Mouse (Mus musculus) cerebellum, postnatal 10 days (tissue): ENCODE data around the gene Tmem39a.
A peak's percentile ranks its signal among the peaks of the same experiment; 100 is the strongest.

Experiments used
- DNase-seq, 2 experiments: peaks; one replicate each; pipeline ENCODE4 v3.0.0; 2021; ENCODE audit warnings: mixed read lengths in 2 of 2

Gene Tmem39a

DNA sequence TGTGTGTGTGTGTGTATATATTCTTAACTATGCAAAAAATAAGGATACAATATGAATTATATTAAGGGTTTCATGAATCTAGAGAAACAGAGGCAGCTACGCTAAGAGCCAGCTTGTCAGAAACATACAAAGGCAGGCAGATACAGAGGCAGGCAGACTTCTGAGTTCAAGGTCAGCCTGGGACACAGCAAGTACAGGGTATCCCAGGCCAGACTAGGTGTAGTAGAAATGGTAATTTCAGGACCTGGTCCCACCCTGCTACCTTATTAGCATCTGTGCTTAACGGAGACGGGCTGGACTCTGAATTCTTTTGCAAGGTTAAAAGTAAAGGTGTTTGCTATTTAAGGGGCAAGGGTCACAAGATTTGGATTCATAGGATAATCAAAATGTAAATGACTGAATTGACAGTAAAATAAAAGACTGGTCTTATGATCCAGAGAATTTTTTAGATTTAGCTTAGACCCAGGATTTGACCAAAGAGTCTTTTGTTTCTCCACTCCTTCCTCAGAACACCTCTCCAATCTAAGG is at the start of gene Tmem39a:
Gene Tmem39a (plus strand): TSS at position 478 of the 528 bp plus-strand sequence.
- no peak for DNase-seq

DNA sequence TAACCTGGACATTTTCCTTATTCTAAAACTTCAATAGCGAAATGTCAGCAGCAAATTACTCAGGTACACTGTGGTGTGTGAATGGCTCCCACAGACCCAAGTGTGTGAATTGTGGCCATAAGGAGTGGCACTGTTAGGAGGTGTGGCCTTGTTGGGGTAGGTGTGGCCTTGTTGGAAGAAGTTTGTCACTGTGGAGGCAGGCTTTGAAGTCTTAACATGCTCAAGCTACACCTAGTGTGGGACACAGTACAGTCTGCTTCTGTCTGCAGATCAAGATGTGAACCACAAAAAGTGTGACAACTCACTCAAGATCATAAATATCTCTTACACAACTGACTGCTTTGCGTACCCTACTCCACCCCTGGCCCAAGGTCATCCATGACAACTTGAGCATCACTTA is 47.7 kb upstream of the Tmem39a start:
- no peak for DNase-seq

DNA sequence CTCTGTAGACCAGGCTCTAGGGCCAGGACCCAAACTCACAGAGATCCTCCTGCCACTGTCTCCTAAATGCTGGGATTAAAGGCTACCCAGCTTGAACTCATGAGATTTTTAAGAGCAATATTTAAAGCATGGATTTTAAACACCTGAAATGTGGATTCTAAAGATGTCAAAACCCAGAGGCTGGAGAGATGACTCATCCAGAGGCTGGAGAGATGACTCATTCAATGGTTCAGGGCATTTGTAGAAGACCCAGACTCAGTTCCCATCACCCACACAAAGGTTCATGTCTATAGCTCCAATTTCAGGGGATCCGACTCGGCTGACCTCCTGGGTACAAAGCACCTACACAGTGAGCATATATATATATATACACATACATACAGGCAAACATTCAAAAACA is 39.4 kb upstream of the Tmem39a start:
- DNase-seq, result no peak

DNA sequence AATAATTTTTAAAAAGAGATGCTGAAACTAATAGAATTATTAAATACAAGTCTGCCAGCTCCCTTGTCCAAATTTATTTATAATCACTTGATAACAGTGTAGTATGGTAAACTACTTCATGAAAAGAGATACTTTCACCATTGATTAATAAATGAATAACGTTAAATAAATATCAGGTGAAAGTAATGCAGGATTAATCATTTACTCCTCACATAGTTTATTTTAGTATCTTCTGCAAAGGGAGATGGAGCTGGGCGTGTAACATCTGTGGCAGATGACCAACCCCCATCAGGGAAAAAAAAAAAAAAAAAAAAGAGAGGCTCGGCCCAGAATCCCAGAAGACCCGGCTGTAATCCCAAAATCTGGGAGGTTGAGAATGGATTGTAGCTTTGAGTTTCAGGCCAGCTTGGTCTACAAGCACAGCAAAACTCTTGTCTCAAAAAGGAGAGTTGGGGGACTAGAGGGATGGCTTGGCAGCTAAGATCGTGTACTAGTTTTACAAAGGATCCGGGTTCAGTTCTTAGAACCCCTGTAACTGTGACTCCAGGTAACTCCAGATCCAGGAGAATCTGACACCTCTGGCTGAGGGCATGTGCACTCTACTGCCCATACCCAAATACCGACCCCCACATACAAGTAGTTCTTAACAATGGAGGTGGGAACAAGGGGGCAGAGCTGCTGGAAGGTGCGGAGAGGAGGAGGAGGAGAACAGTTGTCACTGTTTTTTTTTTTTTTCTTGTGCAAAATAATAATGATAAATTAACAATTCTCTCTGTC is 37.1 kb upstream of the Tmem39a start:
- peak in 1 of 2 experiments; percentile 10 for DNase-seq

DNA sequence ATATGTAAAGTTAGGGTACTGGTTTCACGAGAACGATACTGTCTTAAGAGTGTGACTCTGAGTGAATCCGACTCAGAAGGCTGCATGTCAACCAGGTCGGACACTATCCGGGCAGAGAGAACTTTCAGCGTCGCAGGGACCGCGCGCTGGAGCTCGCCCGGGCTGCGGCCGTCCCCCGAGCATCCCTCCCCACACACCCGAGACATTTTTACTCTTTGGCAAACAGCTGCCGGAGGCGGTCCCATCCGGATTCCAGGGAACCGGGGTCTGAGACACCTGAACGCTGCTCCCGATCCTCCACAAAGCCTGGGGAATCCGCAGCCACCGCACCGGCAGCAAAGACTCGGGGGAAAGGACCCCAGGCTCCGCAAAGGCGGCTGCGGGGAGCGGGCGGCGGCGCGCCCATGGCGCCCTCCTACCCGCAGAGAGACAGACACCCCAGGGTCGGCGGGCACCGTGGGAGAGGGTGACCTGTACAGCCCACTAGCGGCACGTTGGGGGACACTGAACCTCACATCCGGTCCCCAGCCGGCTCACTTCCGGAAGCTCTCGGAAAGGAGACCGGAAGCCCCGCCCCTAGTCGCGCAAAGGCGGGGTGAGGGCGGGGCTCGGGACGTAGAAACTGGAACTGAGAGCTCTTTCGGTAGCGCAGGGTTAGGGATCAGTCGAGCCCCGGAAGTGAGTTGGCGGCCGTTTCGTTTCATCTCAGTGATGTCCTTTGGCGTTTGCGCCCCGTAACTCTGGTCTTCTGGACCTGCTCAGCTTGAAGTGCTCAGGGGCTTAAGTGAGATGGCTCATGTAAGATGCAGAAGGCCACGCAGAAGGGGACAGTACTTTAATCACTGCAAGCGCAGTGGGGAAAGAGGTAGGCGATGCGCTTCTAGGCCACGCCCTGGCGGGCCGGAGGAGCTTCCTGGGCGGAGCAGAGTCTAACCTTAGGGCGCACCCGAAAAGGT is 36.1 kb upstream of the Tmem39a start, which contains the start of gene Timmdc1:
Gene Timmdc1 (minus strand): TSS at position 535 of the 956 bp plus-strand sequence.
- DNase-seq, result peak; percentile 98

DNA sequence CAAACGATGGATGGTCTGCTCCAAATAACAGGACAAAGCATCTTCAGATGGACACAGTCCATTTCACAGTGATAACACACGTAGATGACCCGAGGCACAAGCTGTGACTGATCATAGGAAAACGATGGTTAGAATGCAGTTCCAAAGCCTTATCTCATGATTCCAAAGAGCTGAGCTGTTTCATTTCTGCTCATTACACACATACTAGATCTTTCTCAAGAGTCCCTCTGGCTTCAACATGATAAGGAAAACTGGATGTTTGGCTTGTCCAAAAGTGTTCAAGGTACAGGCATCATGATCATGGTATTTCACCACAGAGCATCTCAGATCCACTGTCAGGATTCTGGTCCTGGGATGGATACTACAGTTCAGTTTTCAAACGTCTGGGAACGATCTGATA is 32.2 kb upstream of the Tmem39a start:
- no peak for DNase-seq

DNA sequence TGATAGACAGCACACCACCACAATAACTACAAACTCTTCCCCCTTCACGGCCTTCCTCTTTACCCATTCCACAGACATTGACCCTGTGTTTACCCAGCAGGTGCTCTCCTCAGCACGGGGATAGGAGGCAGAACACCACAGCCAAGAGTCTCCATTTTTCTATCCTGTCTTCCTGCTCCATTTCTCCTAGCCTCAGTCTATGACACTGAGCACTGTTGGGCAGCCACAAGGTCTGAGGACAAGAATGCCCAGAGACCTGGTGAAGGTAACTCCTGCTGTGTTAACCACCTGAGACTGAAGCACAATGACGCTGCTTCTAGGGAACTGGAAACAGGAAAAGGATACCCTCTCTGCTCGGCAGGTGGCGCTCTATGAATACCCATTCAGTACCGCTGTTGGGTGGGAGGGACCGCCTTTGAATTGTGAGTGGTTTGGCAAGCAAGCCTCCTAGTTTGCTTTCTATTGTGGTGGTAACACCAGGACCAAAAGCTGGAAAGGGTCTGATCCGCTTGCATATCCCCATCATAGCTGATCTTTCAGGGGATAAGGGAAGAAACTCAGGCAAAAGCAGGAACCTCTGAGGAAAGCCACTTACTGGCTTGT is 21.9 kb upstream of the Tmem39a start:
- DNase-seq, result peak; percentile 81 to 84

DNA sequence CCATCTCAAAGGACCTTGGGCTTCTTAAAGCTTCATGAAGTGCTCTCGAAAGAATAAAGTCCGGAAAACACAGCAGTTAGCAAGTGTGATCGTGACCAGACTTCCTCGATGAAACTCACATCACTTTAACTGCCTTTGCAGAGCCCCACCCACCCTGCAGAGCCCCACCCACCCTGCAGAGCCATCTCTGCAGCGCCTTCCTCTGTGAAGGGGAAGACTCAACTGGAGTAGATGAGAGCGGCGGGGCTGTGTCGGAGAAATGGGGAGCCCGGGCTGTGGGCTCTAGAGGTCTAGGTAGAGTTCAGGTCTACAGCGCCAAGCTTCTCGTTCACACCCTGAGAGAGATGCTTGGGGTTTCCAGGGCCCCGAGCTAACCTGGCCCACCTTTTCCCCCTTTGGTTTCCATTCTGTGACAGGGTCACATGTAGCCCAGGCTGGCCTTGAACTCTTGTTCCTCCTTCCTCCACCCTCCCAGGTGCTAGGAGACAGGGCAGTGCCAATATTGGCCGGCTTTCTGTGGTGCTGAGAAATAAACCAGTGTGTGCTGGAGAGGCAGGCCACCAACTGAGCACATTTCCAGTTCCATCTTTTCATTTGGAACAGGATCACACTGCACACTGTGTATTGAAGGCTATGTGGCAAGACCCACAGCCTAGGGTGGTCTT is 19.6 kb upstream of the Tmem39a start:
- no peak for DNase-seq

DNA sequence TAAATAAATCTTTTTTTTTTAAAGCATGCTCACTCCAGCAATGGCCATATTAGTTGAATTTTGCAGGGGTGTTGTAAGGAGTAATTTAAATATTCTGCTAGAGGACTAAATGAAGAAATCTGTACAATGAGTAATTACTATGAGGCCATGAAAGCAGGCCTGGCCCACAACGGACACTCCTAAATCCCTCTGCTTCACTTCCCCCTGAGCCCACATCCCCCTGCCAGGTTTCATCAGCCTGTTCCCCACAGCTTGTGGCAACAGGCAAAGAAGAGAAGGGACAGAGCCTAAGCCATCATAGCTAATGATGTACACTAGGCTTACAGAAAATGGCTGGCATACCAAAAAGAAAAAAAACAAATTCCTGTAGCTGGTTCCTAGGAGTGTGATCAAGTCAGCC is 10.5 kb upstream of the Tmem39a start:
- DNase-seq, result no peak

DNA sequence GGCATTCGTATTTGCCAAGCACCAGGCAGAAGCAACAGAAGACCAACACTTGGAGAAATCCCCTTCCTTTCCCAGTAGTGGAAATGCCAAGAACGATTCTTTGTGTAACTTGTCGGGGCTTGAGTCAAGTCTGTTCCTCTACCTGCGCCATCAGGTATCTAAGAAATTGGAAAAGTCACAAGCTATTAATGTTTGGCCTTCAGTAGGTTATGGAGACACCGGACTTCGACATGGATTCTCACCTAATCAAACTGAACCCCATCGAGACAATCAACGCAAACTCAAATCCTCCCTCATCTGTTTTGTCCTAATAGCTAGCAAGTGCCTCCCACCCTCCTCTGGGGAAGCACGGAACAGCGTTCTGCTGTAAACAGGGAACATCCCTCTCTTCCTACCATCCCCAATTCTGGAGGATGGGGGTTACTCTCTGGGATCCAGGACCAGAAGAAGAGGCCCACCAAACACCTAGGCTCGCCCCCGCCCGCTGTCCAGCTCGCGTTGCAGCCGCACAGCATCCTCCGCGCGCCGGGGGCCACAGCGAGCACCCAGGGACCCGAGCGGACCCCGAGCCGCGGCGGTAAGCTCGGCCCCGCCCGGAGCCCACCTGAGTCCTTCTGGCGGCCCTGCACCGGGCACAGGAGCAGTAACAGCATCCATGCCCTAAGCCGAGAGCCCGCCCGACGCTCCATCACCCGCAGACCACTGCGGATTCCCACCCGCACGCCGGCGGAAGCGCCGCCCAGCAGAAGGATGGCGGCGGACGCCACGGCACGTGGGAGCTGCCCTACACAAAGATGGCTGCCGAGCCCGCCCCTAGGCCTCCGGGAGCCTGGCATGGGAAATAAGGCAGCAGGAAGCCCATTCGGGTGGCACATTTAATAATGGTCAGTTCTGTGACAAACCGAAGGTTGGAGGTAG is 8.8 kb upstream of the Tmem39a start, which contains the start of gene Poglut1:
Gene Poglut1 (minus strand): TSS at position 780 of the 918 bp plus-strand sequence.
- peak; percentile 91 to 93 for DNase-seq

DNA sequence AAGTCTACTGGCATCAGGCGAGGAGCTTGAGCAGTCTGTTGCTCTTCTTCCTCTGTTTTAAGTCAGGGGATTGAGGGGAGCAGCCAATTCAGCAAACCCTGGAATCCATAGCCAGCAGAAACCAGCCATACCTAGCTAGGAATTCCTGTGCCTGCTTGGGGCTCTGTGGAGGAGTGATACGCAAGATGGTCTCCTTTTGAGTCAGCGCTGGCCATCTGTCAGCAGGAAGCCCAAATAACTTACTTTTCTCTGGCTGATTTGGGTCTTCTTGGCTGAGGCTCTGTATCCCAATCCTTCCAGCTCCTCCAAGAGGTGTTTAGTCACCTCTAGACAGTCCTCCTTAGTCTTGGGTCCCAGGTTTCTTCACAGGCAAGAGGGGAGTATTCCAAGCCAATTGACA is 2.5 kb upstream of the Tmem39a start:
- no peak for DNase-seq

DNA sequence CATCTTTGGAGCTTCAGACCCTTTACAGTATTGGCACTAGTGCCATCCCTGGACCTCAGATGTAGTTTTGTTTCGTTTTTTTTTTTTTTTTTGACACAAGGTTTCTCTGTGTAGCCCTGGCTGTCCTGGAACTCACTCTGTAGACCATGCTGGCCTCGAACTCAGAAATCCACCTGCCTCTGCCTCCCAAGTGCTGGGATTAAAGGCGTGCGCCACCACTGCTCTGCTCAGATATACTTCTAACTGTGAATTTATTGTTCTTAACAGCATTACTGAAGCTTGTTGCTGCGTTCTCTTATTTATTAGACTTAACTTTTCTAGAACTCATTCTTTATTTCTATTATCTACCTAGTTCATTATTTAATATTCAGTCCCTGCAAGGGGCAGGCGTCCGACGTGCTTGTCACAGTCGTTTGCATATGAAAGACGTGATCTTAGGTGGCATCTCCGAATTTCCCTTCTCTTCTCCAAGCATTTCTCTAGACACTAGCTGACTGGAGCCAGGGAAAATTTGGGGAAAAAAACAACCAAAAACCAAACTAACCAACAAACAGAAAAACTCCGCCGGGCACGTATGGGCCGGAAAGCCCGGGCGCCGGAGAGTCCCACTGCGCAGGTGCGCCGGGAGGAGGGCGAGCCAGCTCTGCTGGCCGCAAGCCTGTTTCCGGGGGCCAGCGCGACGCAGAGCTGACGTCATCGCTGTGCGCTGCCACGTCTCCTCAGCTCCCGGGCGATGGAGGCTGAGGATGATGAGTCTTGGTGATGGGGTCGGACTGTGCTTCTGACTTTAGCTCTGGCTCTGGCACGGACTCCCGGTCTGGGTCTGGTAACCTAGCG is 3.9 kb downstream of the Tmem39a start:
- peak; percentile 98 for DNase-seq

DNA sequence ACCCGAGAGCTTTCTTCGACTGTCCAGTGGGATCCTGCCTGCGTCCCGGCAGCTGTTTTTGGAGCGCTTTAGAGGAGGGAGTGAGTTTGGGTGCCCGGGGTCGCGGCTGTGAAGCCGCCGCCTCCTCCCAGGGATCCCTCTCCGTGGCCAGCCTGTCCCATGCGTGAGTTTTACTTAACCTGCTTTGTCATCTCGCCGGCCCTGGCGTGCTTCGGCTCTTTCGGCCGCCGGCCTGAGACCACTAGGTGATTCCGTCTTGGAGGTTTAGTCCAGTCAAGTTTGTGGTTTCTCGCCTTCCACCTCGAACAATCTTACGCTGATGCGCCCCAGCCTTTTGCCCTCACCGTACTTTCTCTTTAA is 4.5 kb downstream of the Tmem39a start:
- DNase-seq, result no peak

DNA sequence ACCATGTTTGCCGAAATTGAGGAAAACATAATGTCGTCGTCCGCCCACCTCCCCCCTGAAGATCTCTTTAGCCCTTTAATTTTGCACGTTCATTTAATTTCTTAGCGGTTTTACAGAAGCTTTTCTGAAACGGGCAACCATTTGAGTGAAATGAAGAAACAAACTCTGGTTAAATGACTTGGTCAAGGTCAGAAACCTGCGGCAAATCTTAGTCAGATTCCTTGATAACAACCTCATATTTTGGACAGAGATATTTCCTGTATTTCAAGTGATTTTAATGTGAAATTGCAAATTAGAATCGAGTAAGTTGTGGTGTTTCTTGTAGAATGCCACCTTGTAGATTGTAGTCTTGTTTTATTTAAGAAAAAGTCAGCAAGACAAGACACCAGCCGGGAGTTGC is 5.0 kb downstream of the Tmem39a start:
- no peak for DNase-seq

DNA sequence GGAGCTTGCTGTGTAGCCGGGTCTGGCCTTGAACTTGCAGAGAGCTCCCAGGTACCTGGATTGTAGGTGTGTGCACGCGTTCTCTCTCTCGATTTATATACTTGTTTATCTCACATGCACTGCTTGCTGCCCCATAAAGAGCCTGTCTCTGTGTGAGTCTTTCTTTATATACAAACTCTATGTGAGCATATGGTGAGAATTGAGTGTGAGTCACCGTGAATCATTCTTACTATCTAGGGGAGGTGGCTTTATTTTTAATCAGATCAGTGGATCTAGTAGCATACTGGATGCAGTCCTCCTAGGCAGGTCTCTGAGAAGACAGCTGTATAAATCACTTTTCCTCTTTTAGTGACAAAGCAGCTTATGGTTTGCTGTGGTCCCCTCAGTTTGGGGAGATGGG is 9.7 kb downstream of the Tmem39a start:
- DNase-seq, result no peak

DNA sequence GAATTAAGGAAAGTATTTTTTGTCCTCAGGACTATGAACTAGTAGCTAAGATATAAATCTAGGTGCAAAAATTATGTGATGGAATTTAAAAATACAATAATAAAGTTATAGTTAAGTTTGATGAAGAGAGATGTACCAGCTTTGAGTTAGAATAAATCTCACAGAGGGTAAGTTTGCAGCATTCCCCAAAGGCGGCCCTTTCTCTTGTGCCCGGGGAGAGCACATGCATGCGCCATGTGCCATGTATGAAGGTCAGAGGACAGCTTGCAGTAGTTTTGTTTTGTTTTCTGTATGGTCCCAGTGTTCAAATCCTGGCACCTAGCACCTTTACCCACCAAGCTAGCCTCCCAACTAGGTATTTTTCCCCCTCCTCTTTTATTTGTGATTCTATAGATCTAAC is 13.0 kb downstream of the Tmem39a start:
- no peak for DNase-seq

DNA sequence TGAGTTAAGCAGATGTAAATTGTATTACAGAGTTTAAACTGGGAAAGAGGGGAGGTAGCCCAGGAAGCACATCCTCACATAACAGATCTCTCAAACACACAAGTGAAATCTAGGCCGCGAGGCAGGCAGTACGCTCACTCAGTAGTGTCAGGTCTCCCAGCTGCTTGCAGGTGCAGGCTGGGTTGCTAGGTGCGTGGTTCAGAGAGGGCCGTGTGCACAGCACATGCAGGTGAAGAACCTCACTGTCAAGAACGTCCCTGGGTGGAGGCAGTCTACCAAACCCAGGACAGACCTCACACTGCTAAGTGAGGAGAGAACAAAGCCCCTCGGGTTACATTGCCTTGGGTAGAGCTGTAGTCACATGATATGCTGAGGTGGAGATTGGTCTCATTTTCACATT is 26.3 kb downstream of the Tmem39a start:
- DNase-seq, result no peak

DNA sequence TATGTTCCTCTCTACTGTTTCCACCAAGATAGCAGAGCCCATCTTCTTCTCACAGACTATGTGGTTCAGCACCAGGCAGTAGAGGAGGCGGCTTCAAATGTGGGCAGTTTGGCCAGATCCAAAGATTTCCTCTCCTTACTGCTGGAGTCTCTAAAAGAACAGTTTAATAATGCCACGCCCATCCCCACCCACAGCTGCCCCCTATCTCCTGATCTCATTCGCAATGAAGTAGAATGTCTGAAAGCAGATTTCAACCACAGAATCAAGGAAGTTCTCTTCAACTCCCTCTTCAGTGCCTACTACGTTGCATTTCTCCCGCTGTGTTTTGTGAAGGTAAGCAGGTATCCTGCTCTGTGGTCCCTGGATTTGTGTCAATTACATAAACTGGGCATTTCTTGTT is 26.7 kb downstream of the Tmem39a start:
- no peak for DNase-seq

DNA sequence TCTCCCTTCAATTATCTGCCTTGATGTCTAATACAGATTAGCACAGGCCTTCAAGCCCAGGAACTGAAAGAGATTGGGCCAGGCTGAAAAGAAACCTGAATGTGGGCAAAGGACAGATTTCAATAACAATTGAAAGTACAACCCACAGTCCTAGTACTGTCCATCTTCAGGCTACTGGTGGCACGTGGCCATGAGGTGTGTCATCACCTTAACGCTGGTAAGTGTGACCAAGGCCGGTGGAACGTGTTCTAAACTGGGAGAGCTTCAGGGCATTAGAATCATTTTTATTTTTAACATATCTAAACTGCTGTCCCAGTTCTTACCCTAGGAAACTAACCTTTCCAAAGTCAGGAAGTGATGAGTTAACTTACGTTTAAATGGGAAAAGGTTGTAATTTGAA is 28.7 kb downstream of the Tmem39a start:
- DNase-seq, result no peak

DNA sequence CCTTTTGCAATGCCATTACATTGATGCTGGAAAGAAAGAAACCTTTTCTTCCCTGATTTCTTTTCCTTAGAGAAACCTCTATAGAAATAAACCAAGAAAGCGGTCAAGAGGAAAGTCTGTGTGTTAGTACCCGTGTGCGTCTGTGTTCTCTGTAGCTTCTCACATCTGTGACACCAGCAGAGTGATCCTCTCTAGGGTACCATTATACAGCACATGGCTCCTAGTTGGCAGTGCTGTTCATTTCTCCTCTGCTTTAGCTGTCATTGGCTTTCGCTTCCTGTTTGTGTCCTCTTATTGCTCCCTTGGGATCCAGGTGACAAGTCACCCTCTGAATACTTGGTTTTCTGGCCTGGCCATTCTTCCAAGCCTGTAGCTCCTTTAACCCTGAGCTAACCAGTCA is 29.1 kb downstream of the Tmem39a start:
- no peak for DNase-seq
